Mouse (Mus musculus) megakaryocyte, embryonic 14.5 days (primary cell): ENCODE data around the gene Gm42791. TPM values are rescaled to one million over a fixed set of nuclear protein-coding genes. Genes with fewer than 3 reads are reported as not detected.

Experiments
- H3K27me3 ChIP-seq: replicated peaks from 2 replicates; pipeline ENCODE3; 2012; ENCODE audit warnings: inconsistent platforms
- H3K36me3 ChIP-seq: replicated peaks from 2 replicates; pipeline ENCODE3; 2012; ENCODE audit warnings: low read length, inconsistent platforms, mixed read lengths
- H3K4me1 ChIP-seq: 2 replicates; pipeline ENCODE4 v1.6.1; 2012; ENCODE audit warnings: inconsistent platforms
- H3K4me3 ChIP-seq: replicated peaks from 2 replicates; pipeline ENCODE3; 2012; ENCODE audit warnings: moderate library complexity, mild to moderate bottlenecking, inconsistent platforms
- H3K9me3 ChIP-seq: 2 replicates; pipeline ENCODE4 v1.6.1; 2012; ENCODE audit warnings: inconsistent platforms
- FLI1 ChIP-seq: IDR thresholded peaks from 2 replicates; pipeline ENCODE4 v1.6.1; 2012; ENCODE audit warnings: low read length, inconsistent platforms, mixed read lengths
- GATA1 ChIP-seq: IDR thresholded peaks from 3 replicates; pipeline ENCODE4 v1.6.1; 2012; ENCODE audit warnings: mixed read lengths, low read length, inconsistent platforms, borderline replicate concordance
- polyA plus RNA-seq: library from polyadenylated mRNA; stranded (reverse); fragments of >175 nt; gene quantifications from 2 replicates; pipeline ENCODE4 v1.2.3, GENCODE M21; 2012; ENCODE audit warnings: low replicate concordance; ENCODE audit not compliant: insufficient read depth

Gm42791 gene
- polyA plus RNA-seq, 1 experiment = not detected

DNA sequence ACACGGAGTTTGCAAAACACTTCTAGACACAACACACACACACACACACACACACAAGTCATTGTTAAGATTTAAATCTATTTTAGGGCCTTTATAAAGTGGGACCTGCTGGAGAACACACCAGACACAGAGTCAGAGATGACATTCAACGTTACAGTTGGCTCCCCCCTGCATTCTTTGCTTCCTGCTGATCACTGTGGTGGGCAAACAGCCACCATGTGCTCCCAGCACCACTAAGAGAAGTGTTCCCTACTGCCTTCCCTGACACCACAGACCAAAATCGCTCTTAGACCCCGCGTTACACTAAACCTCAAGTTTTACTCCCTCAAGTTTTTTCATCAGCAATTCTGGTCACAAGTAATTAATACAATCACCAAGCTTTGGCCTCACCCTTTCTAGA is 26.8 kb downstream of the Gm42791 start:
- H3K9me3 ChIP-seq = peaks cover 8% of the 10 kb centered on the region; the same call in 1 of the 2 replicates
- H3K4me3 ChIP-seq = no peak overlapping the region
- H3K27me3 ChIP-seq = peaks cover 2% of the 10 kb centered on the region
- H3K4me1 ChIP-seq = peaks cover 56% of the 10 kb centered on the region
- H3K36me3 ChIP-seq = peaks cover 4% of the 10 kb centered on the region
- TF ChIP-seq FLI1 (no peak), GATA1 (no peak)

- H3K9me3 ChIP-seq = peaks cover 11% of the 10 kb centered on the region; the same call in 1 of the 2 replicates
- peaks cover 61% of the 10 kb centered on the region for H3K4me1 ChIP-seq
- no peak overlapping the region for H3K4me3 ChIP-seq
- peaks cover 17% of the 10 kb centered on the region for H3K36me3 ChIP-seq
- peaks cover 2% of the 10 kb centered on the region for H3K27me3 ChIP-seq
- TF ChIP-seq FLI1 = no peak
- no peak for TF ChIP-seq GATA1
Observed at GRCm38 (mm10) chr5:148966395-148966794, 28.6 kb downstream of the Gm42791 start.

- H3K36me3 ChIP-seq = peaks cover 17% of the 10 kb centered on the region
- H3K9me3 ChIP-seq = peaks cover 11% of the 10 kb centered on the region; the same call in 1 of the 2 replicates
- no peaks in the 10 kb centered on the region for H3K27me3 ChIP-seq
- H3K4me3 ChIP-seq = peak overlapping the region; percentile 70
- TF ChIP-seq GATA1 = no peak
- TF ChIP-seq FLI1 = no peak
- H3K4me1 ChIP-seq = peaks cover 61% of the 10 kb centered on the region
Observed at GRCm38 (mm10) chr5:148965691-148966333, 29.1 kb downstream of the Gm42791 start.

DNA sequence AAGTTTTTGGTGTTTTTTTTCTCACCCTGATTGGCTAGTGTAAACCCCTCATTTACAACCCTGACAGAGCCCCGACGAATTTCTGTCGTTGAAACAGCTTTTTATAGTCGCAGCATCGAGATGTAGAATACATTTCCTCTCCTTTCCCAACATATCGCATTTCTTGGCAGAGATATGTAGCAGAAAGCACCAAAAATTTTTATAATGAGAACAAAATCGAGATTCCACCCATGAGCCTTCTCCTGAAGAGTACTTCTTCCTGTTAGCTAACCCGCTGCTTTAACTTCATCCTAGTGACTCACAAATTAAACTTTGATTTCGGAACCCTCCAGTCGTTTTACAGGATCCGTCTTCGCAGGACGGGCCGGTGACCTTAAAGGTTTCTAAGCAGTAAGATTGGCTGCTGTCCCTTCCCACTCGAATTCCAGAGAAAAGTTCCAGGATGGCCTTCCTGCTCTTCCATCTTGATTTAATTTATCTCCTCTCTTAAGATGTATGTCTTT is 29.8 kb downstream of the Gm42791 start:
- Histone ChIP-seq H3K36me3 (peaks cover 17% of the 10 kb centered on the region), H3K27me3 (no peaks in the 10 kb centered on the region), H3K9me3 (peaks cover 11% of the 10 kb centered on the region; the same call in 1 of the 2 replicates), H3K4me3 (no peak overlapping the region), H3K4me1 (peaks cover 64% of the 10 kb centered on the region)
- no peak for TF ChIP-seq FLI1
- no peak for TF ChIP-seq GATA1

DNA sequence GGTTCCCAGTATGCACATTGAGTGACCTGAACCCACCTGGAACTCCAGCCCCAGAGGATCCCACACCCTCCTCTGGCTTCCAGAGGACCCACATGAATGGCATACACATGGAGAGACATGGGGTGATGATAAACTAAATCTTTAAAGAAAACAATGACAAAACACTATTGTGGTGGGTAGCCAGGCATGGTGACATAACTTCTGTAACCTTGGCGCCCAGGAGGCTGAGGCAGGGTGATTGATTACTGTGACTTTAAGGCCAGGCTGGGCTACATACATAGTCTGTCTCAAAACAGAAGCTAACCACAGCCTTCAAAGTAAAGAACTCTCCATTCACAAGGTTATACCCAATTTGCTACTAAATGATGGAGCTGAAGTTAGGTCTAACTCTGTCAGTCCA is 30.7 kb downstream of the Gm42791 start:
- TF ChIP-seq FLI1 (no peak), GATA1 (no peak)
- H3K4me1 ChIP-seq = peaks cover 66% of the 10 kb centered on the region
- no peaks in the 10 kb centered on the region for H3K27me3 ChIP-seq
- peaks cover 11% of the 10 kb centered on the region; the same call in 1 of the 2 replicates for H3K9me3 ChIP-seq
- no peak overlapping the region for H3K4me3 ChIP-seq
- peaks cover 17% of the 10 kb centered on the region for H3K36me3 ChIP-seq

DNA sequence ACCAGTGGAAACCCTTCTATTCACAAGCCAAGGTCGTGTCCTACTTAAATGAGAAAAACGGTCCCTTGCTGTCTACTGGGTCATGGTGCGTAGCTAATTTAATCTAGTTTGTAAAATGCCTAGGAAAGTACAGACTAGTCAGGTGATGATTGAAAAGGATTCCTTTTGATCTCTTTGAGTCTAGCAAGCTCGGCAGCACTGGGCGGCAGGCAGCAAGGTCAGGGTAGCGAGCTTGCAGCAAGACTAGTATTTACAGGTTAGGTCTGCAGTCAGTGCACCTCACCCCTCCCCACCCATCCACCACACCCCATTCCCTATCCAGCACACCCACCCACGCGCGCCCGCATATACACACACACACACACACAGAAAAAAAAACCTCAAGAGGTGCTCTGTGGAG is 34.7 kb downstream of the Gm42791 start:
- no peaks in the 10 kb centered on the region for H3K27me3 ChIP-seq
- H3K36me3 ChIP-seq = peaks cover 17% of the 10 kb centered on the region
- H3K4me3 ChIP-seq = no peak overlapping the region
- peaks cover 11% of the 10 kb centered on the region; the same call in 1 of the 2 replicates for H3K9me3 ChIP-seq
- H3K4me1 ChIP-seq = peaks cover 67% of the 10 kb centered on the region
- TF ChIP-seq GATA1 (no peak), FLI1 (no peak)

GRCm38 (mm10) chr5:148959068-148959990 is 35.6 kb downstream of the Gm42791 start:
- Histone ChIP-seq H3K4me3 (peak overlapping the region; percentile 89), H3K4me1 (peaks cover 67% of the 10 kb centered on the region), H3K9me3 (peaks cover 11% of the 10 kb centered on the region; the same call in 1 of the 2 replicates), H3K36me3 (peaks cover 17% of the 10 kb centered on the region), H3K27me3 (no peaks in the 10 kb centered on the region)
- TF ChIP-seq GATA1 (peak; percentile 61; the same call in 1 of the 3 replicates), FLI1 (no peak)

- Histone ChIP-seq H3K27me3 (no peaks in the 10 kb centered on the region), H3K9me3 (0 out of 2 replicates have a peak, but pooled peaks cover 5% of the 10 kb centered on the region), H3K4me3 (no peak overlapping the region), H3K36me3 (peaks cover 14% of the 10 kb centered on the region), H3K4me1 (peaks cover 71% of the 10 kb centered on the region)
- TF ChIP-seq GATA1 (no peak), FLI1 (no peak)
Observed at GRCm38 (mm10) chr5:148958355-148958754, 36.6 kb downstream of the Gm42791 start.

DNA sequence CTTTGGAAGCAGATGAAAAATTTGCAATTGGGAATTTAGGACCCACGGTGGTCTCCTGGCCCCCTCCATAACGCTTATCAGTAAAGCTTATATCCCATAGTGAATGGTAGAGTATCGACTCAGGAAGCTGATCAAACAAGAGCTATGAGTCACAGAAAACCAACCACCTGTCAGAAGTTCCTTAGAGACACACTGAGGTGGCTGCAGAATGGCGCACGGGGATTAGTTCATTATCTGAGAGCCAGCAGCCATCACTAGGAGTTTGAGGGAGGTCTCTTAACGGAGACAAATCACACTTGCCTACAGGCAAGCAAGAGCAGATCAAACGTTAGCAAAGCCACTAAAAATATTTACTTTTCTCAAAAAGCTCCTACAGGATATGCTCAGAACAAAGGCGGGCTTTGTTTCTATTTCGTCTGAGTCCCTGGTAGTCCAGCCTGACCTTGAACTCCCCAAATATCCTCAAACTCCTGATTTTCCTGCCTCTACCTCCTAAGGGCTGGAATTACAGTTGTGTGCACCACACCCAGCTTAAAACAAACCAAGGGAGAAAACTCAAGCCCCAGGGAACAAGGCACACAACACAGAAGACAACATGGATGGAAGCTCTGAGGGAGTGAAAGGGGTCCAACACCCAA is 37.9 kb downstream of the Gm42791 start:
- Histone ChIP-seq H3K27me3 (no peaks in the 10 kb centered on the region), H3K4me1 (peaks cover 73% of the 10 kb centered on the region), H3K4me3 (no peak overlapping the region), H3K36me3 (peaks cover 3% of the 10 kb centered on the region), H3K9me3 (no peaks in the 10 kb centered on the region)
- TF ChIP-seq FLI1 = no peak
- TF ChIP-seq GATA1 = no peak
